In genomic region chr4:152731082-152731720, GRCm38 (mm10) we compare ENCODE assay signal across 16 mouse cellular contexts.
DNase-seq lines count a peak whose midpoint lies in the region; ATAC-seq lines count a peak whose summit lies in the region.
"Had no signal": no experiment of that assay in that cellular context is flagged by ENCODE, and none has a peak within 500 bp of the region (broad histone marks: within the 10 kb centered on the region; RNA-seq: fewer than 3 reads in every experiment).

No protein-coding gene starts in this region.

- H3K4me2 ChIP-seq in midbrain, embryonic 11.5 days, result no peak overlapping the region
- H3K4me2 ChIP-seq in midbrain, embryonic 15.5 days, result no peak overlapping the region
- H3K4me2 ChIP-seq: embryonic facial prominence, embryonic 13.5 days; hindbrain, embryonic 13.5 days had no signal

- WGBS in midbrain, embryonic 11.5 days, result 58% methylated on average over 10 of the region's 10 CpGs
- WGBS in midbrain, embryonic 15.5 days, result 48% methylated on average over 10 of the region's 10 CpGs

- ATAC-seq in midbrain, embryonic 11.5 days (ENCODE audit: low FRiP score), result peak; percentile 58; the same call in 1 of the 2 replicates
- ATAC-seq in midbrain, embryonic 15.5 days (replicated peaks), result no peak

- H3K36me3 ChIP-seq in midbrain, embryonic 11.5 days (ENCODE audit: control insufficient read depth, insufficient read depth, low read length), result no peaks in the 10 kb centered on the region
- no peaks in the 10 kb centered on the region for H3K36me3 ChIP-seq in midbrain, embryonic 15.5 days (replicated peaks)
- H3K36me3 ChIP-seq: embryonic facial prominence, embryonic 13.5 days; heart, embryonic 10.5 days; hindbrain, embryonic 13.5 days had no signal

- no peaks in the 10 kb centered on the region for H3K27me3 ChIP-seq in midbrain, embryonic 11.5 days (ENCODE audit: control insufficient read depth, insufficient read depth, low read length)
- H3K27me3 ChIP-seq in midbrain, embryonic 15.5 days (replicated peaks), result no peaks in the 10 kb centered on the region
- H3K27me3 ChIP-seq: embryonic facial prominence, embryonic 13.5 days had no signal

- no peaks in the 10 kb centered on the region; the same call in 1 of the 2 replicates for H3K9me3 ChIP-seq in midbrain, embryonic 11.5 days (ENCODE audit: control insufficient read depth, low read length)
- H3K9me3 ChIP-seq in midbrain, embryonic 15.5 days, result no peaks in the 10 kb centered on the region
- H3K9me3 ChIP-seq: embryonic facial prominence, embryonic 13.5 days; heart, embryonic 10.5 days; hindbrain, embryonic 13.5 days had no signal

- peak; percentile 10 to 30 for DNase-seq in adrenal gland, adult (ENCODE audit: inconsistent age in 2 of 2, low spot score in 1 of 2)
- no peak for DNase-seq in adrenal gland, adult 18-20 months (ENCODE audit: low spot score in 2 of 2)
- peak; percentile 65 for DNase-seq in midbrain, embryonic 11.5 days (ENCODE audit: low spot score, missing footprints)
- peak; percentile 13 for DNase-seq in urinary bladder, adult 2 months (ENCODE audit: low spot score)
- no peak for DNase-seq in urinary bladder, postnatal 25 days (ENCODE audit: low spot score)
- DNase-seq in layer of hippocampus, adult 8-10 months (ENCODE audit: low spot score in 2 of 2), result no peak
- DNase-seq: adrenal gland, postnatal 10 days; B cell, adult 2 months; gastrocnemius, postnatal 36 days; heart, adult 18-20 months; heart, postnatal 14 days had no signal

- no peak overlapping the region for H3K27ac ChIP-seq in midbrain, embryonic 11.5 days (ENCODE audit: low read depth, low read length)
- no peak overlapping the region for H3K27ac ChIP-seq in midbrain, embryonic 15.5 days
- H3K27ac ChIP-seq: embryonic facial prominence, embryonic 13.5 days; heart, embryonic 10.5 days; hindbrain, embryonic 13.5 days; hindbrain, postnatal 0 days had no signal

- no peak overlapping the region for H3K9ac ChIP-seq in midbrain, embryonic 11.5 days (ENCODE audit: low read length)
- no peak overlapping the region for H3K9ac ChIP-seq in midbrain, embryonic 15.5 days
- H3K9ac ChIP-seq: embryonic facial prominence, embryonic 13.5 days; hindbrain, embryonic 13.5 days had no signal

- no peak overlapping the region for H3K4me3 ChIP-seq in midbrain, embryonic 11.5 days (ENCODE audit: low read depth, low read length)
- H3K4me3 ChIP-seq in midbrain, embryonic 15.5 days, result no peak overlapping the region
- H3K4me3 ChIP-seq: embryonic facial prominence, embryonic 13.5 days; heart, embryonic 10.5 days; hindbrain, embryonic 13.5 days had no signal

- peaks cover 10% of the 10 kb centered on the region for H3K4me1 ChIP-seq in midbrain, embryonic 11.5 days (ENCODE audit: control insufficient read depth, insufficient read depth, low read length)
- H3K4me1 ChIP-seq in midbrain, embryonic 15.5 days, result peaks cover 1% of the 10 kb centered on the region
- H3K4me1 ChIP-seq: embryonic facial prominence, embryonic 13.5 days; heart, embryonic 10.5 days had no signal

Comparison
In these comparisons a context has a peak if more than half of its experiments do, and no peak if none do; other contexts are left out.
1. DNase-seq: peak in adrenal gland, adult (2 of 2), midbrain, embryonic 11.5 days (single experiment) and urinary bladder, adult 2 months (single experiment); none in adrenal gland, adult 18-20 months (0 of 2), urinary bladder, postnatal 25 days (single experiment) and layer of hippocampus, adult 8-10 months (0 of 2).